Mouse (Mus musculus) erythroblast, embryonic 14.5 days (primary cell): ENCODE data around the gene Bicdl2. TPM values are rescaled to one million over a fixed set of nuclear protein-coding genes. Genes with fewer than 3 reads are reported as not detected.

Experiments
- H3K27me3 ChIP-seq: 2 replicates; pipeline ENCODE4 v1.6.1; 2012; ENCODE audit warnings: inconsistent platforms; ENCODE audit not compliant: control insufficient read depth
- H3K36me3 ChIP-seq: 2 replicates; pipeline ENCODE4 v1.6.1; 2012; ENCODE audit warnings: mild to moderate bottlenecking, inconsistent platforms; ENCODE audit not compliant: control insufficient read depth
- H3K4me1 ChIP-seq: 2 replicates; pipeline ENCODE4 v1.6.1; 2012; ENCODE audit warnings: inconsistent platforms; ENCODE audit not compliant: control insufficient read depth
- H3K4me3 ChIP-seq: replicated peaks from 2 replicates; pipeline ENCODE3; 2012; ENCODE audit warnings: moderate library complexity, mild to moderate bottlenecking, inconsistent platforms
- H3K9me3 ChIP-seq: 2 replicates; pipeline ENCODE4 v1.6.1; 2012; ENCODE audit warnings: low read length, inconsistent platforms, mixed read lengths; ENCODE audit not compliant: control insufficient read depth
- GATA1 ChIP-seq: IDR thresholded peaks from 2 replicates; pipeline ENCODE4 v1.6.1; 2012; ENCODE audit warnings: low read length, inconsistent platforms, mixed read lengths
- TAL1 ChIP-seq: IDR thresholded peaks from 3 replicates; pipeline ENCODE4 v1.6.1; 2012; ENCODE audit warnings: low read length, inconsistent platforms, mixed read lengths
- polyA plus RNA-seq: library from polyadenylated mRNA; stranded (reverse); fragments of >175 nt; gene quantifications from 2 replicates; pipeline ENCODE4 v1.2.3, GENCODE M21; 2012

The Bicdl2 gene
- polyA plus RNA-seq, 1 experiment: not detected

DNA sequence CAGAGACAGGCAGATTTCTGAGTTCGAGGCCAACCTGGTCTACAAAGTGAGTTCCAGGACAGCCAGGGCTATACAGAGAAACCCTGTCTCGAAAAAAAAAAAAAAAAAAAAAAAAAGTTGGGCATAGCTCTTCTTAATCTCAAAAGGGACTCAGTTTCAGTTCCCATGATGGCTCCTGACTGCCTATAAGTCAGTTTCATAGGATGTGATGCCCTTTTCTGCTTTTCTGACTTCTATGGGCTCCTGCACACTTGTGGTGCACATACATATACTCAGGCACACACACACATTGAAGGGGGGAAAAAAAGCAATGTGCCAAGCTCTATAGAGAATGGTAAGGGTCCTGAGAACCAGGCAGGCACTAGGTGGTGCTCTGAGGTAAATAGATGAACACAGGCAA lies 7.0 kb upstream of the Bicdl2 start:
- Histone ChIP-seq H3K9me3 (no peaks in the 10 kb centered on the region), H3K36me3 (no peaks in the 10 kb centered on the region)
- TF ChIP-seq GATA1 (no peak), TAL1 (no peak)

GRCm38 (mm10) chr17:23654001-23654400 lies 6.3 kb upstream of the Bicdl2 start:
- TF ChIP-seq GATA1: no peak
- TF ChIP-seq TAL1: no peak
- Histone ChIP-seq H3K9me3 (no peaks in the 10 kb centered on the region), H3K27me3 (peaks cover 4% of the 10 kb centered on the region), H3K36me3 (no peaks in the 10 kb centered on the region), H3K4me3 (no peak overlapping the region), H3K4me1 (no peaks in the 10 kb centered on the region)

More for the DNA sequence above, 7.0 kb upstream of the Bicdl2 start:
- Histone ChIP-seq H3K27me3 (peaks cover 2% of the 10 kb centered on the region; the same call in 1 of the 2 replicates), H3K4me1 (no peaks in the 10 kb centered on the region), H3K4me3 (no peak overlapping the region)

DNA sequence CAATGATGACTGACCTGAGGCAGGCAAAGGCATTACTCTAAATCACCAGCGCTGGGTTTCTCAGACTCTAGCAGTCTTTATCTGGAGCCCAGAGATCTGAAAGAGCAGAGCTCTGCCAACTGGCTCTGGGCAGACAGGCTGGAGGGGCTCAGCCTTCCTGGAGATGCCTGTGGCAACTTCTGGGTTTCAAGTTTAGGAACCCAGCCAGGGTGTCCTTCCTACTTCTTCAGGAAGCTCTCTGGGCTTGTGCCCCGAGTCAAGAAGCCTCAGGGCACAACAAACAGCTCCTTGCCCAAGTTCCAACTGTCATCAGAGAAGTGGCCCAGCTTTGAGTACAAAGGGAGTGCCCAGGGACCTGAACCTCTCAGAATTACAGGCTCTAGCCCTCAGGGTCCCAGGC lies 5.9 kb upstream of the Bicdl2 start:
- H3K4me1 ChIP-seq: no peaks in the 10 kb centered on the region
- H3K36me3 ChIP-seq: no peaks in the 10 kb centered on the region
- H3K9me3 ChIP-seq: no peaks in the 10 kb centered on the region
- TF ChIP-seq GATA1: no peak
- no peak for TF ChIP-seq TAL1
- H3K27me3 ChIP-seq: peaks cover 8% of the 10 kb centered on the region
- H3K4me3 ChIP-seq: no peak overlapping the region

DNA sequence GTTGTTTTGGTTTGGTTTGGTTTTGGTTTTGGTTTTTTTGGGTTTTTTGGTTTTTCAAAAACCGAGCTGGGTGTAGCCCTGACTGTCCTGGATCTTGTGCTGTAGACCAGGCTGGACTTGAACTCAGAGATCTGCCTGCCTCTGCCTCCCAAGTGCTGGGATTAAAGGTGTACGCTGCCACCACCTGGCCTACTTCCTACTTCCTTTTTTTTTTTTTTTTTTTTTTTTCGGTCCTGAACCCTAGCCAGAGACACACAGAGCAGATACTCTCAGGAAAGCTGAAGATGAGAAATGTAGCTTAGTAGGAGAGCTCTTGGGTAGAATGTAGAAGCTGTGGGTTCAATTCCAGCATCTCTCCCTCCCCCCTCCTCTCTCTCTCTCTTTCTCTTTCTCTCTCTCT lies 1.9 kb upstream of the Bicdl2 start:
- H3K9me3 ChIP-seq: no peaks in the 10 kb centered on the region
- peaks cover 46% of the 10 kb centered on the region for H3K27me3 ChIP-seq
- H3K4me1 ChIP-seq: peaks cover 4% of the 10 kb centered on the region
- TF ChIP-seq TAL1 (no peak), GATA1 (no peak)
- H3K36me3 ChIP-seq: no peaks in the 10 kb centered on the region
- no peak overlapping the region for H3K4me3 ChIP-seq

DNA sequence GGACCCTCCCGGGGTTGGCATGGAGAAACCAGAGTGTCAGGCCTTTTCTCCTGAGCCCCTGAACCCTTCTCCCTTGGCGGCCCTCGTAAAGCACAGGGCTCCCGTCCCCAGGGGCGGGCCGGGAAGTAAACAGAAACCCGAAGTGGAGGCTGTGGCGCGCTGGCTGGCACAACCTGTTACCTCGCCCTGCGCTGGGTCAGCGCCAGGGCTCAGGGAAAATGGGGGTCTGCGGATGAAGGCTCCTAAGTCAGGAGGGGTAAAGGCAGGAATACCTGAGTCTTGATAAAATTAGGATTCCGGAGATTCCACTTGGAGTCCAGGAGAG lies 532 bp downstream of the Bicdl2 start:
- peaks cover 50% of the 10 kb centered on the region for H3K27me3 ChIP-seq
- no peaks in the 10 kb centered on the region for H3K36me3 ChIP-seq
- TF ChIP-seq GATA1: no peak
- TF ChIP-seq TAL1: no peak
- no peak overlapping the region for H3K4me3 ChIP-seq
- H3K4me1 ChIP-seq: peaks cover 4% of the 10 kb centered on the region
- no peaks in the 10 kb centered on the region for H3K9me3 ChIP-seq

DNA sequence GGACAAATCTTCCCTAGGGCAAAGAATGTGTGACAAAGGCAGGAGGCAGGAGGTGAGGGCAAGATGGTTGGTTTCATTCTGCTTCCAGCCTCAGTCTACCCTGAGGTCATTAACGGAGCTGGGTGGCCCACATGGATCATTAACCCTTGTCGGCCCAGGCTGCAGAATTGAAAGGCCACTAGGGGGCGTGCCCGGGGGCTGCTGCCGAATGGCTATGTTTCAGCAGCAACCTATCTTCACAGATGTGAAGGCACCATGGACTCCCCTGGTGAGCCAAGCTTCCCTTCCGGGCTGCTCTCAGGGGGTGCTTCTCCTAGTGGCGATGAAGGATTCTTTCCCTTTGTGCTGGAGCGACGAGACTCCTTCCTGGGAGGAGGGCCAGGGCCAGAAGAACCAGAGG lies 1.2 kb downstream of the Bicdl2 start:
- Histone ChIP-seq H3K4me1 (peaks cover 4% of the 10 kb centered on the region), H3K9me3 (no peaks in the 10 kb centered on the region), H3K36me3 (peaks cover 3% of the 10 kb centered on the region), H3K27me3 (peaks cover 50% of the 10 kb centered on the region), H3K4me3 (no peak overlapping the region)
- TF ChIP-seq GATA1 (no peak), TAL1 (no peak)

- Histone ChIP-seq H3K27me3 (peaks cover 40% of the 10 kb centered on the region), H3K4me3 (no peak overlapping the region), H3K36me3 (peaks cover 30% of the 10 kb centered on the region), H3K9me3 (no peaks in the 10 kb centered on the region), H3K4me1 (peaks cover 4% of the 10 kb centered on the region)
- TF ChIP-seq TAL1 (no peak), GATA1 (no peak)
Measured at GRCm38 (mm10) chr17:23664556-23665021, 4.3 kb downstream of the Bicdl2 start.

DNA sequence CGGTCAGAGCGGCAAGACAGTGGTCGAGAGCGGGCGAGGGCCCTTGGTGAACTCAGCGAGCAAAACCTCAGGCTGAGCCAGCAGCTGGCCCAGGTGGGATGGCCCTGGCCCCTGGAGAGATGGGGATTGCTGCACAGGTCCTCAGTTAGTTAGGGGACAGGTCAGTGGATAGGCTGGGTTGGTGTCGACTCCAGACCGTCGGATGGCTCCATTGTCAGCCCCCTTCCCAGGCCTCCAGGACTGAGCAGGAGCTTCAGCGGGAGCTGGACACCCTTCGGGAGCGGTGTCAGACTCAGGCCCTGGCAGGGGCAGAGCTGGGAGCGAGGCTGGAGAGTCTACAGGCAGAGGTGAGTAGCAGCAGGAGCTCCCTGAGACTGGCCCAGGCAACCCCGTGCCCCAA lies 5.2 kb downstream of the Bicdl2 start:
- Histone ChIP-seq H3K4me3 (no peak overlapping the region), H3K27me3 (peaks cover 31% of the 10 kb centered on the region), H3K36me3 (peaks cover 40% of the 10 kb centered on the region), H3K4me1 (peaks cover 1% of the 10 kb centered on the region; the same call in 1 of the 2 replicates), H3K9me3 (no peaks in the 10 kb centered on the region)
- TF ChIP-seq TAL1 (no peak), GATA1 (no peak)

GRCm38 (mm10) chr17:23670516-23671074 lies 10.3 kb downstream of the Bicdl2 start:
- Histone ChIP-seq H3K27me3 (peaks cover 5% of the 10 kb centered on the region), H3K9me3 (no peaks in the 10 kb centered on the region), H3K4me3 (no peak overlapping the region), H3K4me1 (peaks cover 33% of the 10 kb centered on the region), H3K36me3 (peaks cover 46% of the 10 kb centered on the region)
- no peak for TF ChIP-seq TAL1
- no peak for TF ChIP-seq GATA1

- Histone ChIP-seq H3K9me3 (no peaks in the 10 kb centered on the region), H3K27me3 (peaks cover 15% of the 10 kb centered on the region), H3K36me3 (peaks cover 43% of the 10 kb centered on the region), H3K4me3 (no peak overlapping the region), H3K4me1 (peaks cover 42% of the 10 kb centered on the region)
- TF ChIP-seq GATA1: no peak
- no peak for TF ChIP-seq TAL1
Measured at GRCm38 (mm10) chr17:23671519-23671918, 11.2 kb downstream of the Bicdl2 start.
